Mouse (Mus musculus) testis, adult 2 months (tissue): Measurements from ENCODE around the gene Tmigd1. TPM values are rescaled to one million over a fixed set of nuclear protein-coding genes. Genes with fewer than 3 reads are reported as not detected.

Experiments used
- H3K27ac ChIP-seq: fragments of 200-500 bp; 2 replicates; pipeline ENCODE4 v1.5.1; 2012; ENCODE audit warnings: low read depth, low read length; ENCODE audit not compliant: control insufficient read depth, insufficient read depth
- H3K27me3 ChIP-seq: fragments of 200-500 bp; 2 replicates; pipeline ENCODE4 v1.6.1; 2012; ENCODE audit warnings: mild to moderate bottlenecking, low read length, moderate library complexity; ENCODE audit not compliant: control insufficient read depth, insufficient read depth
- H3K36me3 ChIP-seq: fragments of 200-500 bp; 2 replicates; pipeline ENCODE4 v1.6.1; 2012; ENCODE audit warnings: mild to moderate bottlenecking, low read length; ENCODE audit not compliant: control insufficient read depth, insufficient read depth
- H3K4me1 ChIP-seq: fragments of 200-500 bp; 2 replicates; pipeline ENCODE4 v1.6.1; 2012; ENCODE audit warnings: low read length; ENCODE audit not compliant: control insufficient read depth, insufficient read depth
- H3K4me3 ChIP-seq: fragments of 200-500 bp; 2 replicates; pipeline ENCODE4 v1.5.1; 2012; ENCODE audit warnings: low read depth, mild to moderate bottlenecking, low read length, moderate library complexity, mixed read lengths; ENCODE audit not compliant: control insufficient read depth
- CTCF ChIP-seq: fragments of 200-500 bp; IDR thresholded peaks from 2 replicates; pipeline ENCODE4 v1.5.1; 2012; ENCODE audit warnings: low read depth, mild to moderate bottlenecking, inconsistent platforms, low read length, moderate library complexity; ENCODE audit not compliant: control insufficient read depth, insufficient read depth, insufficient replicate concordance
- POLR2A ChIP-seq: fragments of 200-500 bp; IDR thresholded peaks from 2 replicates; pipeline ENCODE4 v1.6.1; 2012; ENCODE audit warnings: low read depth, mild to moderate bottlenecking, inconsistent platforms, low read length, moderate library complexity; ENCODE audit not compliant: control insufficient read depth
- polyA plus RNA-seq: library from polyadenylated mRNA; depleted of rRNA; stranded (reverse); fragments of >200 nt; gene quantifications from 2 replicates; pipeline ENCODE4 v1.2.3, GENCODE M21; 2012

Tmigd1 gene
- polyA plus RNA-seq, 1 experiment = not detected

DNA sequence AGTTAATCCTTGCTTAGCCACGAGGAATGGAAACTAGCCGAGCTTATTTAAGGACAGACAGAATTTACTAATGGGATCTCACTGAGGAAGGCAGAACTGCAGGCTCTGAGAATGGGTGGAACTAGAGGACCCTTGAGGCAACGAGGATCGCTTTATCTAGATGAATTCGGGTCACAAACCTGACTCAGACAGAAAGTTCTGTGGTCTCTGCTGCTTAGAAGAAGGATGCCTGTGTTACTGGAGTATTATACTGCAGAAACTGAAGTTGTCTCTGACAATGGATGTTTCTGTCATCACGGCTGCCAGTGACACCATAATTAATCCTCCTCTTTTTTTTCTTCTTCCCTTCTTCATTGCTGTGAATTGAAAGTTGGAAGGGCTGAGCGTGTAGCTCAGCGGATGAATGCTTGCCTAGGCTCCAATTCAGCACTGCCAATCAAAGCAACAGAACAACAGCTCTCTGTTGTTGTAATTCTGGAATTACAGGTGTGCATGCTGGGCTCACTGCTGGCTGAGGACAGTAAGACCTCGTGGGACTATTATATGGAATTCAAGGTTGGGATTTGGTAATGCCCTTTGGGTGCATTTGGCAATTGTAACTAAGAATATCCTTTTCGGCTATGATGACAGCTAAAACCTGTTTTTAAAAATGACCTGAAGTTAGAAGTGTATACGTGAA is 29.3 kb upstream of the Tmigd1 start:
- Histone ChIP-seq H3K4me1 (no peaks in the 10 kb centered on the region), H3K36me3 (no peaks in the 10 kb centered on the region), H3K4me3 (no peak overlapping the region), H3K27ac (no peak overlapping the region), H3K27me3 (no peaks in the 10 kb centered on the region)
- TF ChIP-seq CTCF = no peak
- no peak for TF ChIP-seq POLR2A

DNA sequence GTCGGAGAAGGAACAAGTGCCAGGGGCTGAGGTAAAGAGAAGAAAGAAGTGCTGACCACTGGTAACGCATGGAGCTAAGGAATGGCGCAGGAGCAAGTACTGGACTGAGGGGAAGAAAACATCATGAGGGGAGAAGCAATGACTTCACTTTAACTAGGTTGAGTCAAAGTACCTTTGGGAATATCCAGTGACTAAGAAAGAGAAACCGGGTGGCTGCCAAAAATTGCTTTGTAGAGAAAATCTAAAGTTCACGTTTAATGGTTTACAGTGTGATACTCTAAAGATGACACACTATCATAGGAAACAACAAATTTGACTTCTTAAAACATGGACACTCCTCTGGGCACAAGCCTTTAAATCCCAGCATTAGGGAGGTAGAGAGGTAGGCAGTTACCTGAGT is 28.1 kb upstream of the Tmigd1 start:
- no peak for TF ChIP-seq CTCF
- TF ChIP-seq POLR2A = no peak
- Histone ChIP-seq H3K4me1 (no peaks in the 10 kb centered on the region), H3K27ac (no peak overlapping the region), H3K36me3 (no peaks in the 10 kb centered on the region), H3K4me3 (no peak overlapping the region), H3K27me3 (no peaks in the 10 kb centered on the region)

DNA sequence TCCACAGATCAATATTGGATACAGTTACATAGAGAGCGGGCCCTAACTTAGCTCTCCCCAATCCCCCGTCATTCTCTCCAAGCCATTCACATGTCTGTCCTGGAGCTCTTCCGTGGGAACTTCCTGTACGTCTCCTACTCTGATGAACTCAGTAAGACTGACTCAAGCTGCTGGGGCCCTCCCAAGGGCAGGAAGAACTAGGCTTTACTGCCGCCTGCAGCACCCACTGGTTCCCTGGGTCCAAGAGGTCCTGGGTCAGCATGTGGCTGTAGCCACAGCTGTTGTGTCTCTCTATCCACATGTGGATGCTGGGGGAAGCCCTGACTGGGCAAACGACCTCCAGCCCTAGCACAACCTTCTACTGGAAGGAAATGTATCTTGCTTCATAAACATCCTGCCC is 27.2 kb upstream of the Tmigd1 start:
- H3K4me3 ChIP-seq = no peak overlapping the region
- H3K36me3 ChIP-seq = no peaks in the 10 kb centered on the region
- TF ChIP-seq POLR2A = no peak
- no peak for TF ChIP-seq CTCF
- no peaks in the 10 kb centered on the region for H3K4me1 ChIP-seq
- H3K27me3 ChIP-seq = no peaks in the 10 kb centered on the region
- H3K27ac ChIP-seq = no peak overlapping the region

DNA sequence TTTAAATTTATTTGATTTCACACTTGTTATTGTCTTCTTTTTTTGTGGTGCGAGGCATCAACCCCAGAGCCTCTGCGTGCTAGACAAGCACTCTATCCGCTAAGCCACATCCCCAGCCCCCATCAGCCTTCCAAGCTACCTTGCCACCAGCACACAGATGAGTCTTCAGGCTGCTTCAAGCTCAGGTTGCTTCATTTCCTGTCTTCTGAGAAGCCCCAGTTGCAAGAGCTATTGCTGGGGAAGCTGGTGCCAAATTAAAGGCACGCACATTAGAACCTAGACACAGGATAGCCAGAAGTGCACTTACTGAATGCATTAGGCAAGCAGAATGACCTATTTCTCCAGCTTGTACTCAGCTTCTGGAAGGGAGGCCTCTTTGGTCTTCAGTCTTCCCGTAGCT is 22.1 kb upstream of the Tmigd1 start:
- H3K4me1 ChIP-seq = no peaks in the 10 kb centered on the region
- no peaks in the 10 kb centered on the region for H3K27me3 ChIP-seq
- no peak overlapping the region for H3K27ac ChIP-seq
- no peaks in the 10 kb centered on the region for H3K36me3 ChIP-seq
- TF ChIP-seq POLR2A (no peak), CTCF (no peak)
- no peak overlapping the region for H3K4me3 ChIP-seq

DNA sequence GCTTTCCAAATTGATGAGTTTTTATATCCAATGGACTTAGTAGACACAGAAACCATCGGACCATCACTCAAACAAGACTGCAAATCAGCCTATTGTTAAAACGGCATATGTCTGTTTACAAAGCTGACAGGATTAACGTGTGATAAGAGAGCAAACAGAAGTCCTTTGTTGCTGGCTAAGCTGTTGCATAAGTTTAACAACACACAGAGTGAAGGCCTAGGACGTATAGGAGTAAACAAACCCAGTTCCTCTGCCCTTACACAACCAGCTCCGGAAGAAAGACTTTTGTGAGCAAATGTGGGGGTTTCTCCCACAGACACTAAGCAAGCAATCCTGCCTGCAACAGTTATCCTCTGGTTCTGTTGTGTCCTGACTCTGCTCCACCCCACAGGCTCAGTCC is 17.5 kb upstream of the Tmigd1 start:
- no peaks in the 10 kb centered on the region for H3K36me3 ChIP-seq
- no peak for TF ChIP-seq CTCF
- no peak for TF ChIP-seq POLR2A
- H3K4me1 ChIP-seq = no peaks in the 10 kb centered on the region
- H3K27me3 ChIP-seq = no peaks in the 10 kb centered on the region
- no peak overlapping the region for H3K27ac ChIP-seq
- H3K4me3 ChIP-seq = no peak overlapping the region

DNA sequence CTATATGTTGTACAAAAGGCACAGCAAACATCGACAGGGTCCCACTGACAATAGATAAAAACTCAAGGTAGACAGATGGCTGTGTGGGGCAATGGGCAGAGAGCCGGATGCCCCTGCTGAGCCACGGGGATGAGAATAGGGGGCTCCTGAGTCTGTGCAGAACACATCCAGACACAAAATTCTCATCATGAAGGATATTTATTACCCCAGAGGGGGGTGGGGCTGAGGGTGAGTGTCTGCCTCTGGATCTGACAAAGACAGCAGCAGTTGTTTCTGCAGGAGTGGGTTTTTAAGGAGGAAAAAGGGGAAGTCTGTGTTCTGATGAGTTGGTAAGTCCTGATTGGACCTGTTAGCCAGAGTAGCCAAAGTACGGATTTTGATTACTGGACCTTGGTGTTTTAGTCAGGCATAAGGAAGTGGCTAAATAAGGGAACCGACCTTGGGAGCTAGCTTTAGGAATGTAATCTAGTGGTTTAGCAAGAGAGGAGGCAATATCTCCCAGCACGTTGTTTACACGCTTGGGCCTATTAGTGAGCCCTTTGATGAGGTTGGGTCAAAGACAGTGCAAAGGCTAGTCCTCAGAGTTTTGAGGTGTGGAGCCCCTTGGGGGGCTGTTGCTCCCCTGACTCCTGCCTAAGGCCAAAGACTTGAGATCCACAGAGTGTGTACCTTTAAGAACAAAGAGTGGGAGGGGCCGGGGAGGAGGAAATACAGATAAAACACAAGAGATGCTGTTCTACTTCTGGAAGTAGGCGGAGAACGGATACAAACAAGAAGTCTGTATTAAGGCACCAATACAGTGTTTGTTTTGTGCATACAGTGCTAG is 12.4 kb upstream of the Tmigd1 start:
- Histone ChIP-seq H3K4me3 (no peak overlapping the region), H3K27me3 (no peaks in the 10 kb centered on the region), H3K27ac (peak overlapping the region; percentile 82)

DNA sequence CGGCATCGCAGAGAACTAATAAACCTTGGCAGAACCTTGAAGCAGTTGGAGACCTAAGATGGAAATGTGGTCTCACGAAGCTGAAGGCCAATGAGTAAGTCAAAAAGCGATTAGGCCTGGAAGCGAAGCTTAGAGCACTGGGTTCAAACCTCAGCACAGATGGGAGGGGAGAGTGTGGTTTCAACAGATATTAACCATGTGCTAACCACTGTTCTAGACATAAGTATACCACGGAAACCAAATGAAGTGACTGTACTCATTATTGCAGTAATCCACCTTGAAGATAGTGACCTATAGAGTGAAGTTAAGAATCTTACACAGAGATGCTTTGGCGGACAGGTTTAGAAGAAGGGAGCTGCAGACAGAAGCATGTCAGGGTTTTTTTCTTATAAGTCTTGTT is 10.8 kb upstream of the Tmigd1 start:
- Histone ChIP-seq H3K27me3 (no peaks in the 10 kb centered on the region), H3K27ac (no peak overlapping the region), H3K4me1 (no peaks in the 10 kb centered on the region; the same call in 1 of the 2 replicates), H3K36me3 (no peaks in the 10 kb centered on the region), H3K4me3 (no peak overlapping the region)
- TF ChIP-seq CTCF (no peak), POLR2A (no peak)

More for the DNA sequence above, 12.4 kb upstream of the Tmigd1 start:
- no peaks in the 10 kb centered on the region; the same call in 1 of the 2 replicates for H3K4me1 ChIP-seq
- TF ChIP-seq CTCF (no peak), POLR2A (no peak)
- H3K36me3 ChIP-seq = no peaks in the 10 kb centered on the region
